Mouse (Mus musculus) small intestine, adult 2 months (tissue): ENCODE data around the gene Tmem218.

Experiments
- CTCF ChIP-seq: fragments of 200-500 bp; IDR thresholded peaks from 2 replicates; pipeline ENCODE4 v1.5.1; 2012; ENCODE audit warnings: low read depth, mild to moderate bottlenecking, control low read depth, inconsistent platforms, low read length, moderate library complexity, mixed read lengths; ENCODE audit not compliant: insufficient replicate concordance, insufficient read length; ENCODE audit errors: extremely low read depth
- POLR2A ChIP-seq: fragments of 200-500 bp; IDR thresholded peaks from 2 replicates; pipeline ENCODE4 v1.6.1; 2012; ENCODE audit warnings: low read depth, mild to moderate bottlenecking, control low read depth, inconsistent platforms, low read length, moderate library complexity

GRCm38 (mm10) chr9:37242764-37243163 lies 34.7 kb downstream of the Tmem218 start:
- TF ChIP-seq CTCF (no peak), POLR2A (no peak)
